Mouse (Mus musculus): ENCODE data around the gene Kctd6. TPM values are rescaled to one million over a fixed set of nuclear protein-coding genes. Genes with fewer than 3 reads are reported as not detected.

Kctd6 gene
- total and polyA plus RNA-seq, 2 experiments from 2014 or later = 21.1 to 42.2 TPM

- no peak overlapping the region for H3K27ac ChIP-seq
- TF ChIP-seq CTCF (IDR thresholded peaks at IDR 0.05; ENCODE audit: low read depth) = no peak
- DNase-seq (ENCODE audit: low spot score) (no peak), ATAC-seq (no peak)
- no peak overlapping the region for H3K4me3 ChIP-seq (ENCODE audit: low read length)
- H3K27me3 ChIP-seq (ENCODE audit: insufficient read depth, low read length) = no peaks in the 10 kb centered on the region
- WGBS = 74% methylated on average over 4 of the region's 4 CpGs
- no peaks in the 10 kb centered on the region for H3K9me3 ChIP-seq (ENCODE audit: low read length)
- no peak overlapping the region for H3K4me2 ChIP-seq (ENCODE audit: low read depth, low read length)
- no peak overlapping the region for H3K9ac ChIP-seq (replicated peaks; ENCODE audit: low read length)
- no peaks in the 10 kb centered on the region for H3K36me3 ChIP-seq (ENCODE audit: insufficient read depth, low read length)
- H3K4me1 ChIP-seq (ENCODE audit: insufficient read depth, low read length) = no peaks in the 10 kb centered on the region
Observed at GRCm38 (mm10) chr14:8180371-8181035, 33.4 kb upstream of the Kctd6 start.

GRCm38 (mm10) chr14:8183330-8183729, 30.6 kb upstream of the Kctd6 start:
- no peak; the same call in 1 of the 2 replicates for TF ChIP-seq CTCF (IDR thresholded peaks at IDR 0.05; ENCODE audit: low read depth)
- H3K9ac ChIP-seq (replicated peaks; ENCODE audit: low read length) = no peak overlapping the region
- H3K9me3 ChIP-seq (ENCODE audit: low read length) = no peaks in the 10 kb centered on the region
- no peaks in the 10 kb centered on the region for H3K4me1 ChIP-seq (ENCODE audit: insufficient read depth, low read length)
- 67% methylated on average over 3 of the region's 3 CpGs for WGBS
- no peak for ATAC-seq
- no peaks in the 10 kb centered on the region for H3K36me3 ChIP-seq (ENCODE audit: insufficient read depth, low read length)
- no peak for DNase-seq (ENCODE audit: low spot score)
- no peak overlapping the region for H3K27ac ChIP-seq
- H3K27me3 ChIP-seq (ENCODE audit: insufficient read depth, low read length) = no peaks in the 10 kb centered on the region
- H3K4me3 ChIP-seq (ENCODE audit: low read length) = no peak overlapping the region
- no peak overlapping the region for H3K4me2 ChIP-seq (ENCODE audit: low read depth, low read length)

GRCm38 (mm10) chr14:8186278-8187045, 27.5 kb upstream of the Kctd6 start:
- 77% methylated on average over 6 of the region's 6 CpGs for WGBS
- no peak for TF ChIP-seq CTCF (IDR thresholded peaks at IDR 0.05; ENCODE audit: low read depth)
- ATAC-seq (no peak), DNase-seq (ENCODE audit: low spot score) (peak; percentile 51)
- H3K4me3 ChIP-seq (ENCODE audit: low read length) = no peak overlapping the region
- H3K4me1 ChIP-seq (ENCODE audit: insufficient read depth, low read length) = no peaks in the 10 kb centered on the region
- H3K9ac ChIP-seq (replicated peaks; ENCODE audit: low read length) = no peak overlapping the region
- no peaks in the 10 kb centered on the region for H3K9me3 ChIP-seq (ENCODE audit: low read length)
- no peak overlapping the region for H3K4me2 ChIP-seq (ENCODE audit: low read depth, low read length)
- H3K36me3 ChIP-seq (ENCODE audit: insufficient read depth, low read length) = no peaks in the 10 kb centered on the region
- 0 out of 2 replicates have a peak overlapping the region, but pooled peaks have one; percentile 36 for H3K27ac ChIP-seq
- no peaks in the 10 kb centered on the region for H3K27me3 ChIP-seq (ENCODE audit: insufficient read depth, low read length)

GRCm38 (mm10) chr14:8190556-8190955, 23.4 kb upstream of the Kctd6 start:
- no peaks in the 10 kb centered on the region for H3K4me1 ChIP-seq (ENCODE audit: insufficient read depth, low read length)
- no peak for ATAC-seq
- 90% methylated on average over 3 of the region's 3 CpGs for WGBS
- no peak overlapping the region for H3K4me3 ChIP-seq (ENCODE audit: low read length)
- no peak overlapping the region for H3K9ac ChIP-seq (replicated peaks; ENCODE audit: low read length)
- H3K4me2 ChIP-seq (ENCODE audit: low read depth, low read length) = no peak overlapping the region
- H3K27me3 ChIP-seq (ENCODE audit: insufficient read depth, low read length) = no peaks in the 10 kb centered on the region
- no peaks in the 10 kb centered on the region for H3K36me3 ChIP-seq (ENCODE audit: insufficient read depth, low read length)
- no peaks in the 10 kb centered on the region for H3K9me3 ChIP-seq (ENCODE audit: low read length)
- DNase-seq (ENCODE audit: low spot score) = no peak
- no peak overlapping the region for H3K27ac ChIP-seq
- TF ChIP-seq CTCF (IDR thresholded peaks at IDR 0.05; ENCODE audit: low read depth) = no peak

GRCm38 (mm10) chr14:8191331-8191965, 22.5 kb upstream of the Kctd6 start:
- Histone ChIP-seq H3K9me3 (ENCODE audit: low read length) (no peaks in the 10 kb centered on the region), H3K9ac (replicated peaks; ENCODE audit: low read length) (no peak overlapping the region), H3K36me3 (ENCODE audit: insufficient read depth, low read length) (no peaks in the 10 kb centered on the region), H3K4me1 (ENCODE audit: insufficient read depth, low read length) (no peaks in the 10 kb centered on the region), H3K27me3 (ENCODE audit: insufficient read depth, low read length) (no peaks in the 10 kb centered on the region), H3K4me3 (ENCODE audit: low read length) (no peak overlapping the region), H3K4me2 (ENCODE audit: low read depth, low read length) (no peak overlapping the region), H3K27ac (no peak overlapping the region)
- no peak for ATAC-seq
- TF ChIP-seq CTCF (IDR thresholded peaks at IDR 0.05; ENCODE audit: low read depth) = no peak
- WGBS = 73% methylated on average over 12 of the region's 12 CpGs
- no peak for DNase-seq (ENCODE audit: low spot score)

- ATAC-seq = no peak
- DNase-seq (ENCODE audit: low spot score) = no peak
- Histone ChIP-seq H3K9me3 (ENCODE audit: low read length) (no peaks in the 10 kb centered on the region), H3K27ac (no peak overlapping the region), H3K9ac (replicated peaks; ENCODE audit: low read length) (no peak overlapping the region), H3K4me3 (ENCODE audit: low read length) (no peak overlapping the region), H3K27me3 (ENCODE audit: insufficient read depth, low read length) (no peaks in the 10 kb centered on the region), H3K4me1 (ENCODE audit: insufficient read depth, low read length) (no peaks in the 10 kb centered on the region), H3K36me3 (ENCODE audit: insufficient read depth, low read length) (no peaks in the 10 kb centered on the region), H3K4me2 (ENCODE audit: low read depth, low read length) (no peak overlapping the region)
- no peak for TF ChIP-seq CTCF (IDR thresholded peaks at IDR 0.05; ENCODE audit: low read depth)
- WGBS = 84% methylated on average over 6 of the region's 6 CpGs
Observed at GRCm38 (mm10) chr14:8192727-8193126, 21.2 kb upstream of the Kctd6 start.

All from hindbrain, postnatal 0 days (tissue).